Mouse (Mus musculus) testis, postnatal 10 days (tissue): Measurements from ENCODE around the gene Esyt1.
"Not testable (repeated sequence)": the region's sequence is repeated elsewhere in the genome, so short reads cannot be mapped to it uniquely, and the experiment has no call there.

Experiments
- DNase-seq: peaks from one replicate; pipeline ENCODE4 v3.0.0; 2021; ENCODE audit warnings: low spot score

Gene Esyt1

DNA sequence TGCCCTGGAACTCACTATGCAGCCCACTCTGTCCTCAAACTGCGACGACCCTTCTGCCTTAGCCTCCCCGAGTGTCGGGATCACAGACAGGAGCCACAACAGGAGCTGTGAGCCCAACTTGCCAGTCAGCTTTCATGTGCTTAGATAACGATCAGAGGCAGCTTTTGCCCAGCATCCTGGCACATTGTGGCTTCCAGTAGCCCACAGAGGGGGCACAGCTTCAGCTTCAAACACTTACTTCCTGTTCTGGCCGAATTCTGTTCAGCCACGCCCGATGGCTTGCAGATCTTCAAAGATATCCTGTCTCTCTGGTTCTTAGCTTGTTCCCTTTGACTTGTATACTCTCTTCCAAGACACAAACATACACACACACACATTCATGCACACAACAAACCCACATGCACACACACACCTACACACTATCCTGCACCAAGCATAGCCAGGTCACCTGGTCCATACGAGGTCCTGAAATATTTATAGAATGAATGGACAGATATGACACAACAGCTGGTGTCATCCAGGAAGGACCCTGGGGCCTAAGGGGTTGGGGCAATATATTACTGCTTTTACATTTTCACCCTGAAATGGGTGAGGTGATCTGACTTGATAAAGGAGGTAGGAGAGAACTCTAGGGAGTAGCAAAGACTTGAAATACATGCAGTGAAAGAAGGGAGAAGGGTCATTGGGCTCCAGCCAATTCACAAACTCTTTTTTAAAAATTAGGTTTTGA lies 20.9 kb downstream of the Esyt1 start:
- no peak for DNase-seq

GRCm38 (mm10) chr10:128504012-128504411 lies 21.7 kb downstream of the Esyt1 start:
- no peak for DNase-seq

DNA sequence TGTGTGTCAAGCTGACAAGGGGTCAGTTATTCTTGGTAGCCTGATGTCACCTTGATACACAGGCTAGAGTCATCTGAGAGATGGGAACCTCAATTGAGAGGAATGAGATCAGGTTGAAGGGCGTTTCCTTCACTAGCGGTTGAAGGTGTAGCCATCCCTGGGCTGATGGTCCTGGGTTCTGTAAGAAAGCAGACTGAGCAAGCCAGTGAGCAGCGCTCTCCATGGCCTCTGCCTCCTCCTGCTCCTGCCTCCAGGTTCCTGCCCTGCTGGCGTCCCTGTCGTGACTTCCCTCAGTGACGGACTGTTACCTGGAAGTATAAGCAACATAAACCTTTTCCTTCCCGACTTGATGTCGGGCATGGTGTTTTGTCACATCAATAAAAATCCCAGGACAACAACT lies 22.1 kb downstream of the Esyt1 start:
- no peak for DNase-seq

GRCm38 (mm10) chr10:128502341-128502740 lies 23.3 kb downstream of the Esyt1 start:
- no peak for DNase-seq

DNA sequence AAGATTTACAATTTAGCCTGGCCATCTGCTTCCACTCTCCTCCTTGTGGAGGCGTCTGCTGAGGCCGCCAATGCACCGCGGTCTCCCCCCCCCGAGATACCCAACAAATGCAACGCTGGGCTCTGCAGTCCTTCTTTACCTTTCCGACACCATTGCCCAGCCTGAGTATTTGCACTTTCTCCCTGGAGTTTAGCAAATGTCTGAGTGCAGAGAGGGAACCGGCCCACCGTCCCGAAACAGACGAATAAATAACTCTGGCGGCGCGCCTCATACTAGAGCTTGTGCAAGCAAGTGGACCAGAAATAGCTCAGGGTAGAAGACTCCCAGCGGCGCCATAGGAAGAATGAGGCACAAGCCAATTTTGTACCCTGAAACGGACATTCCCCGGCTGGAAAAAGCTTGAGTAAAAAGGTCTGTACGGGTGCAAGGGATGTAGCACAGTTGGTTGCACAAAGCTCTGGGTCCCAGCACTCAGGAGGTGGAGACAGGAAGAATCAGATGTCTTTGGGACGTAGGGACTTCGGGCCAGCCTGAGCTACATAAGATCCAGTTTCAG lies 26.5 kb downstream of the Esyt1 start:
- DNase-seq: peak; percentile 76

- DNase-seq: peak; percentile 97
Measured at GRCm38 (mm10) chr10:128498590-128498989, 27.1 kb downstream of the Esyt1 start, which contains the start of gene Myl6b. Gene Myl6b, minus strand, starts transcription at chr10:128498685.

DNA sequence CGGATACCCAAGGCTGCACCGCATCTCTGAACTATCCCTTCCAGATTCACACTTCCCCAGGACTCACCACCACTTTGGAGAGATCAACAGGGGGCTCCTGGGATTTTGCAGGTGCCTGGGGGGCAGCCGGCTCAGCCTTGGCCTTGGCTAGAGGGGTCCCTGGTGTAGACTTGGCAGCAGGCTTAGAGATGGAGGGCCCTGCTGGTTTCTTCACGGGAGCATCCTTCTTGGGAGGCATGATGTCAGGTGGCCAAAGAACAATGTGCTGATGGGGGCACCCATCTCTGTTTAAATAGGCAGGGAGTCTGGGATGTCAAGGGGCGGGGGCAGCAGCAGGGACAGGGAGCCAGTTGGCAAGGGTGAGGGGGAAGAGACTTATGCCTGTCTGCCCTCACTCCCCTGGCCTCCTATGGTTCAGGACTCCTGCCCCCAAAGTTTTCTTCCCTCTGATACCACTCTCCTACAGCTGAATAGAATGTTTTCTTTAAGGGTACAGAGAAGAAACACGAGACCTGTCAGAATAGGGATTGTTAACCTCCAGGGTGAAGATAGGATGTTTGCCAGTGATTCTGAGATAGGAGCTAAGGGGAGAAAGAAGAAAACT lies 28.4 kb downstream of the Esyt1 start:
- no peak for DNase-seq

- DNase-seq: no peak
Measured at GRCm38 (mm10) chr10:128496509-128497077, 29.1 kb downstream of the Esyt1 start.

- DNase-seq: no peak
Measured at GRCm38 (mm10) chr10:128495903-128496302, 29.8 kb downstream of the Esyt1 start.

DNA sequence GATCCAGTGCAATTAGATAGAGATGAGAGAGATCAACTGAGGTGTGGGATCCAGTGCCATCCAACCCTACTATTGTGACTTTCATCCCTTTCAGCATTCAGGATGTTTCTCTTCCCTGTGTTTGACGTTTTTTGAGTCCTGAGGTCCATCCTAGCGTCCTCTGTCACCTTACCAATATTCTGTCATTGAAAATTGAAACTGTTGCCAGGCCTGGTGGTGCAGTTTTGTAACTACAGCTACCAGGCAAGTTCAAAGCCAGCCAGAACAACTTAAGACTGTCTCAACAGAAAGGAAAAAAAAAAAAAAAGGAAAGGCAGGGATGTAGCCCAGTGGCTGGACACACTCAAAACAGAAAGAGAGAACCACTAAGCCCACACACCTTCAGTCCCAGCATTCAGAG lies 30.4 kb downstream of the Esyt1 start:
- DNase-seq: no peak

DNA sequence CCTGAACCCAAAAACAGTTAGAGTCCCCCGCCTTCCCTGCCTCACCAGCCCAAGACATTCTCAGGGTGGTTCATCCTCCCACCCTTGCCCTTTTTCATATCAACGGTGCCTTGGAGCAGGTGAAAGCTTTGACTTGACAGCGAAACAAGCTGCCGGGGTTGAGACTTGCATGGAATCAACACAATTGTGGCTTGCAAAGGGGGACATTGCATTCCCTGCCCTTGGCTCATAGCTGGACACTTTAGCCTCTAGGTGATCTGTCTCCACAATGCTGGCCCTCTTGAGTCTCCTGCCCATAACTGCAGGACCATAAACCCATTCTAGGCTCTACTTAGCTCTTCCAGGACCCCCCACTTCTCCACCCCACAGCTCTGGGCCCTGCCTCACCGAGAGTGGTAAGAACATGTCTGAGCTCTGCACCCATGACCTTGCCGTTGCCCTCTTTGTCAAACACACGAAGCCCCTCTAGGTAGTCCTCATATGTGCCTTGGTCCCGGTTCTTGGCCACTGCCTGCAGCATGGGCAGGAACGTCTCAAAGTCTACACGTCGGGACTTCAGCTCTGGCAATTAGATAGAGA lies 30.9 kb downstream of the Esyt1 start:
- no peak for DNase-seq

DNA sequence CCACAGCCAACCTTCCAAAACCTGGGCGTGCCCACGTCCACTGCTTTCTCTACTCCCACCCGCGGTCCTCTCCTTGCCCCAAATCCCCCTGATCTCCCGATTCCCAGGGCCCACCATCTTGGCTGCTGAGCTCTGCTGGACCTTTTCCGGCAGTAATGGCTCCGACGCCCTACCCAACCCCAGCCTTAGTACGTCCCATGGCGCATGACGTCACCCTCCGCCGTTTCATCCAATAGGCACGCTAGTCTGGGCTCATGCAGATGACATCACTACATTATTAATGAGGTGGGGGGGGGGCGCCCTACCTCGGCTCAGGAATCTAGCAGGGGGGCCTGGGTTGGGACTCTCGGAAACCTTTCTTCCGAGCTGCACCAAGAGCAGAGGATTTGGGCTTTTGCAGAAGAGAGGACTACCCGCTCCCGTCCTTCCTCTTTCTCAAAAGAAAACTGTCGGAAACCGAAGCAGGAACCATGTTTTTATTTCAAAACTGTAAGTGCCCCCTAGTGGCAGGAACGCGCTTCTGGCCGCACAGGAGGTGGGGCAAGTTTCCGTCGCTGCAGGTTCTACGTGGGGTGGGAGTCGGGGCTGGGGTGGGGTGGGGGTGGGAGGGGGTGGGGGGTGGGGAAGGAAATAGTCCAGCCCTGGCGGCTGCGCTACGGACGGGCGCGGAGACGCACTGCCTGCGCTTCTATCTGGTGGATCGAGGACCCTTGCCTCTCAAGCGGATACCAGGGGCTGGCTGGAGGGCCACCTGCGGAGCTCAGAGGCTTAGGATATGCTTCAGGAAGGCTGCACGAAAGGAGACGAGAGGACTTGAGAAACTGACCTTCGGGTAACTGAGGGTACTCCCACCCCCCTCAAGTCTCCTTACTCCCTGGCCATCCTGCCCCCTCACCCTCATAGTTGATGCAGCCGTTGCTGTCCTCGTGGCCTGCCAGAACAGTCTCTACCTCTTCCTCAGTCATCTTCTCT lies 31.7 kb downstream of the Esyt1 start, which contains the start of gene Myl6:
TSS of gene Myl6 (minus strand) at position 451 of the 972 bp plus-strand sequence.
- peak; percentile 98 for DNase-seq

DNA sequence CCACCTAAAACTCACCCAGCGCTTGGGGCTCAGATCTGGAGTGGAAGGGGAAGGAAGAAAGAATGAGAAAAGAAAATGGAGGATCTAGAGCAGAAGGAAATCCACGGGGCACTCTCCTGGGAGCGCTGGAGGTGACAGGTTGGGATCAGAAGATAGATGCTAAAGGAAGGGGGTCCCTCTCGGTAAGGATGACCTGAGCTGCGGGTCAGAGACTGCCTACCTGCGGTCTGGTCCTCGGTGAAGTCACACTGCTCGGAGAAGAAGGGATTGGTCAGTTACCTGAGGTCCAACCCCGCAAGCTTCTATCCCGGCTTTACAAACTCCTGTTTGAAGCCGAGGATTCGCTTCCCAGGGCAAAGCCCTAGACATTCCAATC lies 32.4 kb downstream of the Esyt1 start:
- no peak for DNase-seq

- DNase-seq: peak; percentile 70
Measured at GRCm38 (mm10) chr10:128492633-128493311, 32.9 kb downstream of the Esyt1 start.

- DNase-seq: not testable (repeated sequence)
Measured at GRCm38 (mm10) chr10:128492051-128492450, 33.6 kb downstream of the Esyt1 start.

DNA sequence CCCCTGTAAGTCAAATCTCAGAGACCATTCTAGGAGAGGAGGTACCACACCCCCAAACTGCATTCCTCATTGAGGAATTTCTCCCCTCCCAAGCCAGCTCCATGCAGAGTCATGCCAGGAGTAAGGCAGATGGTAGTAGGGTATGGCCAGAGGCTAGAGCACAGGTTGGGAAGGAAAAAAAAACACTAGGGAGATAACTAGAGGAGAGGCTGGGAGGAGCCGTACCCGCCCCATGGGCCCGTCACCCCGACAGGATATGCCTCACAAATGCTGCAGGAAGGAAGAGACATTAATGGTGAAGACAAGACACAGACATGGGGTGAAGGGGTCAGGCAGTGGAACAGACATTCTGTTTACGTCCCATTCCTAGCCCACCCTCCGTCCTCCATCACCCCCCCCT lies 34.2 kb downstream of the Esyt1 start:
- DNase-seq: no peak

GRCm38 (mm10) chr10:128490912-128491311 lies 34.8 kb downstream of the Esyt1 start:
- DNase-seq: no peak

- DNase-seq: no peak
Measured at GRCm38 (mm10) chr10:128490232-128490631, 35.4 kb downstream of the Esyt1 start.

- DNase-seq: no peak
Measured at GRCm38 (mm10) chr10:128489785-128490184, 35.9 kb downstream of the Esyt1 start.

DNA sequence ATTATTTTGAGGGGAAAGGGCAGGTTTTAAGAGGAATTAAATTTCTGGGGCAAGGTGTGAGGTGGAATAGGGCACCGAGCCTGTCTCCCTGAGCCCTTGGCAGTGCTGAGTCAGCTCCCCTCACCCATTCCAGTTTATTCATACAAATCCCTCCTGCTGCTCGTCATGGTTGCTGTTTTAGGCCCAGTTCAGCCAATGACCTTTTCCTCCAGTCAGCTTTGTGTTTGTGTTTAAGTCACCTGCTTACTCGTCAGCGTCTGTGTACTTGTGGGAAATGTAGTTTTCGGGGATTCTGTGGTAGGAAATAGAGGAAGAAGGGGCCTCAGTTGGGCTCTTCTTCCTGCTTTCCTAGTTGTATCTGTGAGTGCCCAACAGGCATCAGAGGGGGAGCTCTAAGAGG lies 36.3 kb downstream of the Esyt1 start:
- DNase-seq: no peak

DNA sequence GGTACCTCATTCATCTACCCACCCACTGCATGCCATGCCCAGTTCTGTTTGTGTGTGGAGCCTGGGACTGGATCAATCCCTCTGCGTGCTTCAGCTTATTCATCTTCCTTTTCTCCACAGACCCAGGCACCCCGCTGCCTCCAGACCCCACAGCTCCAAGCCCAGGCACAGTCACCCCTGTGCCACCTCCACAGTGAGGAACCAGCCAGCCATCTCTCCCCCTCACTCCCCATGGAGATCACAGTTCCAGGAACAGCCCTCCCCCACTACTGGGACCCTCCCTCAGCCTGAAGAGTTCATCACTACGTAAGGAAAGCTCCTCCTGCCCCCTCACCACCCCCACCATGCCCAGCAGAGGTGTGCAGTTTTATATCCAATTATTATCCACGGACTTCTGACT lies 36.9 kb downstream of the Esyt1 start:
- no peak for DNase-seq
